Mouse (Mus musculus) left cerebral cortex, adult 2 months (tissue): ENCODE measurements around the gene Reg4. TPM values are rescaled to one million over a fixed set of nuclear protein-coding genes. Genes with fewer than 3 reads are reported as not detected.

Experiments
- DNase-seq, 2 experiments: peaks; one replicate each; pipeline ENCODE4 v3.0.0; 2021 to 2022; ENCODE audit warnings: low spot score in 2 of 2, mixed read lengths in 1 of 2; ENCODE audit errors: extremely low spot score in 1 of 2
- H3K27ac ChIP-seq: fragments of 200-600 bp; 2 replicates; pipeline ENCODE4 v1.8.1; 2022
- H3K4me3 ChIP-seq: fragments of 200-600 bp; 2 replicates; pipeline ENCODE4 v1.8.1; 2022
- CTCF ChIP-seq: fragments of 200-600 bp; IDR thresholded peaks from 2 replicates; pipeline ENCODE4 v1.8.1; 2022; ENCODE audit warnings: antibody characterized with exemption, mild to moderate bottlenecking, moderate library complexity
- intact Hi-C: fragments of 180-260 bp; cut with DNase I; formaldehyde crosslinking; loops from one replicate; pipeline ENCODE4 v1.15.1; 2025
- total RNA-seq, 2 experiments: library from RNA; stranded (reverse); gene quantifications; 2 replicates each; pipeline ENCODE4 v1.2.3; 2021

Gene Reg4
- total RNA-seq, 2 experiments from 2014 or later = not detected

DNA sequence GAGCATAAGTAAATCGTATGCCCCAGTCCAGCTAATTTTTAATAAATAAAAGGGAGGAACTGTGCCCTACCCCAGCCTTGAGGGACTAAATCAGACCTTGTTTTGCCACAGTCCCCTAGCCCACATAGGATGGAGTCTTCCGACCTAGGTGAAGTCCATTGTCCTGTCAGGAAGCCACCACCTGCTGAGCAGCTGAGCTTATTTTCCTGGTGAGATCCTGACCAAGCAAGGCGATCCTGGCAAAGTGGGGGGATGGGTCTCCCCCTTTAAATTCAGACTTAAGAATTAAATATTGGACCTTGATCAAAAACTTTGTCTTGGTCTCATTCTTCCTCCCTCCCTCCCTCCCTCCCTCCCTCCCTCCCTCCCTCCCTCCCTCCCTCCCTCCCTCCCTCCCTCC is 5.7 kb upstream of the Reg4 start:
- TF ChIP-seq CTCF = no peak
- Histone ChIP-seq H3K27ac (no peak overlapping the region), H3K4me3 (no peak overlapping the region)
- DNase-seq = no peak
- intact Hi-C loops = no loop called here

DNA sequence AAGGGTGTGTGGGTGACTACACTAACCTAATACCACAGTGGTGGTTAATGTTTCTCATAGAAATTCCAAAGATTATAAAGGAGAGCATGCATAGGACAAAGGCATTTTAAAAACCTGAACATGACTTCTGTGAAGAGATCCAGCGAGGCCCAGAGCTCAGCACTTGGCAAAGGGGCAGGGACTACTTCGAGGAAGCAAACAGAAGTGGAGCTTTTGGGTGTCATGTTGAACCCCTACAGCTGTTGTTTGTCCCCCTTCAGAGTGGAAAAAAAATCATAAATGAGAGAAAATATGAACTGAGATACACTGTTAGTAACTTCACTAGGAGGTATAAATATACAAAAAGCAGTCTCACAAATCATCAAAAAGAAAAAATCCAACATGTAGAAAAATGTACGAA is 1.3 kb downstream of the Reg4 start:
- no peak for TF ChIP-seq CTCF
- no peak for DNase-seq
- H3K27ac ChIP-seq = no peak overlapping the region
- intact Hi-C loops = loop anchor here (5.0 to 10.0 kb wide), 2 partner anchors 211 to 538 kb away; partner anchors contain the start of gene Notch2
- H3K4me3 ChIP-seq = no peak overlapping the region

DNA sequence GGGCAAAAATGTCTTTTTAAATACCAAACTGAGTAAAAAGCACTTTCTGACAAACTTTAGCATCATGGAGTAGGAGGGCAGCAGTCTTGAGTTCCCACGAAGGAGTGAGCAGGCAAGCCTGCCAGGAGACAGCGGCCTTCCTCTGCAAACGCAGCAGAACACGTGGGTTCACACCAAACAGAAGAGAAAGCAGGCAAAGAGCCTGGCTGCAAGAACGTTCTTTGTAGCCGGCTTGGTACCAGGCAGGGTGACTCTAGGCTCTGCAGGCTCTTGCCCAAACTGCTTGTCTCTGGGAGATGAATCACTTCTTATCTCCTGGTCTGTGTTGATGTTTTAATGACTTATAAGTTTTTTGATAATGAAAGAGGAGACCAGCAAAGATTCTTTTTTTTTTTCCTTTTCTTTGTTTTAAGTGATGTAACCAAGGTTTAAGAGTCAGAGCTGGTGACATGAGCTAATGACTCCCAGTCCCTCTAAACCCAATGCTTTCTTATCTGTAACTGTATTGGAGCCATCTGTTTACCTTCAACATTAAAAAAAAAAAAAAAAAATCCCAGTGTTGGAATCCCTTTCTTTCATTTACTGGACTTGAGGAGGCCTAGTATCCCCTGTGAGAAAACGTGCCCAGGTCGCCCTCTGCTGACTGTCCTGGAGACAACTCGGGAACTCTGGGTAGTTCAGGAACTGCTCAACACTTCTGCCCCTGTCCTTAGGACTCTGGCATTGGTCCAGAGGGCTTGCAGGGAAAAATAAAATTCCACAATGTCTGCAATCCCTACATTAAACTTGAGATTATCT is 2.0 kb downstream of the Reg4 start:
- H3K27ac ChIP-seq = no peak overlapping the region
- TF ChIP-seq CTCF = peak; percentile 72
- DNase-seq = peak; percentile 75 to 77
- H3K4me3 ChIP-seq = no peak overlapping the region
- intact Hi-C loops = loop anchor here (1.0 to 10.0 kb wide), 4 partner anchors 43 to 539 kb away; partner anchors contain the start of gene Notch2

DNA sequence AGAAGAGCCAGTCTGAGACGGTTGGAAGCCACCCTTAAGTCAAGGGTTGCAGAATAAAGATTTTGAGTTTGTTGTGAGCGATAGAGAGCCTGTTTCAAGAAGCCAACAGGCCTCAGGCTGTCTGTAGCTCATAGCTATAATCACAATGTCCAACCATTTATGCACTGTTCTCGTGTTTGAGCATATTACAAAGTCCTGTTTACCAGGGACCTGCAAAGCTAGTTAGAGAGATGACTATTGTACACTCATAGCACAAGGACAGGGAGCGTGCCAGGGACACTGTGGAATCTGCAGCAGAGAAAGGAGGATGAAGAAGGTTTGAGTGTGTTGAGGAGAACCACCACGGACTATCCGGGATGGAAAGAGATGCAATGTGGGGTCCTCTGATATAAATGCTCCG is 3.0 kb downstream of the Reg4 start:
- Histone ChIP-seq H3K27ac (no peak overlapping the region), H3K4me3 (no peak overlapping the region)
- TF ChIP-seq CTCF = no peak
- intact Hi-C loops = loop anchor here (1.0 to 10.0 kb wide), 4 partner anchors 44 to 540 kb away; partner anchors contain the start of gene Notch2
- DNase-seq = no peak

DNA sequence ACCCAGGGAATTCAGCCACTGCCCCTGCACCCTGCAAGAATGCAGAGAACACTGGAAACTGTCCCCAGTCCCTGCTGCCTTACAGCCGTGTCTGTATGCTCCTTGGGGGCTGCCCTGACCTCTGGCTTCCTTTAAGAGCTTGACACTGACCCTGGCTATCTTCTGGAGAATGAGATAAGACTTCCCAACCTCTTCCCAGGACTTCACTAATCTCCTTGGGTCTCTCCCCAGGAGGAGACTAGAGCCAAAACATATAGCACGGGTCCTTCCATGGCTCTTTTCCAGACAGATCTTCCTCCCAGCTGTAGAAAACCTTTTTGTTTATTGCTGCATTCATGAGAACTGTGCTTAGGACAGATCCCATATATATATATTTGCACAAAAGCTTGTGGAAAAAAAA is 3.8 kb downstream of the Reg4 start:
- Histone ChIP-seq H3K27ac (no peak overlapping the region), H3K4me3 (no peak overlapping the region)
- intact Hi-C loops = loop anchor here (10.0 kb wide), 1 partner anchor 541 kb away; no protein-coding TSS in a partner anchor
- TF ChIP-seq CTCF = no peak
- no peak for DNase-seq

DNA sequence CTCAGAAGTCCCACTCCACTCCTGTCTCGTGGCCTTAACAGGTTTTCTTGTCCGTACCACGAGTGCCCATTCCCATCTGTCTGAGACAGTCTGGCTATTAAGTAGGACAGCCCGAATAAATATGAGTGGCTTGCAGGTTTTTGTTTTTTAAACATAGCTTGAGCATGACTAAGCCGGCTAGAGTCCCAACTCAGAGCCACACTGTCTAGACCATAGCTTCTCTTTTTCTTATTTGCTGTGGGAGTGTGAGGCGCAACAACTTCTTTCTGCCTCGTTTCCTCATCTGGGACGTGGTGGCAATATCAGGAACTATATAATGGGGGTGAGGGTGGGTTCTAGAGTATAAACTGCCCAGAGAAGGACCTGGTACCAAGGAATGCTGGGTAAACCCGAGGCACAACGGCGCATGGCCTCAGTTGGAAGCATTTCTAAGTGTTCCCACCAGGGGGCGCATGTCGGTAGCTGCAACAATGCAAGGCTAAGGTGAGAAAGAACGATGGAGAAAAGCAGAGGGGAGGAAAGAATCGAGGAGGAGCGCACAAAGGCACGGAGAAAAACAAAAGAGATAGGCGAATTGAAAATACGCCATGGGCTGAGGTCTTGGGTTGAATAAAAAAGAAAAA is 5.1 kb downstream of the Reg4 start:
- peak; percentile 86 for TF ChIP-seq CTCF
- intact Hi-C loops = loop anchor here (1.0 to 10.0 kb wide), 2 partner anchors 86 to 542 kb away; no protein-coding TSS in a partner anchor
- peak; percentile 72 to 85 for DNase-seq
- H3K27ac ChIP-seq = no peak overlapping the region
- no peak overlapping the region for H3K4me3 ChIP-seq

DNA sequence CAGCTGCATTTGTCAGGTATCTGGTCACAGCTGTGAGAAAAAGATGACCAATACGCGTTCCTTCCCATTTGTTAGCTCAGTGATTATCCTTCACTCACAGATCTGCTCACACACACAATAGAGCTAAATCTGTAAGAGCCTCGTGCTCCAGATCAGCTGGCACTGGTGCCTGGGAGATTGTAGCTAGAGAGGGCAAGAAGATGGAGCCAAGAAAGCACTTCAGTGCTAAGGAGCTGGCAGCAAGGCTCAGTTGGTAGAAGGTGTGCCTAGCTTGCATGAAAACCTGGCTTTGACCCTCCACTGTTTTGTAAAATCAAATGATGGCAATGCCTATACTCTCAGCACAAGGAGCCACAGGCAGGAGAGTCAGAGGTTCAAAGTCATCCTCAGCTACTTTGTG is 5.8 kb downstream of the Reg4 start:
- Histone ChIP-seq H3K27ac (no peak overlapping the region), H3K4me3 (no peak overlapping the region)
- no peak for TF ChIP-seq CTCF
- no peak for DNase-seq
- intact Hi-C loops = loop anchor here (1.0 to 10.0 kb wide), 2 partner anchors 86 to 543 kb away; no protein-coding TSS in a partner anchor

DNA sequence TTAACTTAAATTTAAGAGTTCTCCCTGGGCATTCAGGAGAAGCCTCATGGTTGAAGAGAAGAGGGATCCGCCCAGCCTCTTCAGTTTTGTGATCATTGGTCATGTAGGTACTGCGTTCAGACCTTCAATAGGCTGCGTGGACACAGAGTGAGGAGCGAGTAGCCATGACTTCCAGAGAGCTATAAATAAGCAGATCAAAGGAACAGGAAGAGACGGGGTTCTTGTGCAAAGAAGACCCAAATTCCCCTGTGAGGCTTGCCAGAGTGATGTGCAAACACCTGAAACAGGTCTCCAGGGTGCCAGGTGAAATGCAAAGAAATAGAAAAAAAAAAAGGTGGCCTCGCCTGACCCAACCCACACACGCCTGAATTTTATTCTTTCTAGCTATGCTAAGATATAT is 8.0 kb downstream of the Reg4 start:
- Histone ChIP-seq H3K4me3 (no peak overlapping the region), H3K27ac (no peak overlapping the region)
- TF ChIP-seq CTCF = no peak
- intact Hi-C loops = loop anchor here (10.0 kb wide), 1 partner anchor 545 kb away; no protein-coding TSS in a partner anchor
- no peak for DNase-seq

DNA sequence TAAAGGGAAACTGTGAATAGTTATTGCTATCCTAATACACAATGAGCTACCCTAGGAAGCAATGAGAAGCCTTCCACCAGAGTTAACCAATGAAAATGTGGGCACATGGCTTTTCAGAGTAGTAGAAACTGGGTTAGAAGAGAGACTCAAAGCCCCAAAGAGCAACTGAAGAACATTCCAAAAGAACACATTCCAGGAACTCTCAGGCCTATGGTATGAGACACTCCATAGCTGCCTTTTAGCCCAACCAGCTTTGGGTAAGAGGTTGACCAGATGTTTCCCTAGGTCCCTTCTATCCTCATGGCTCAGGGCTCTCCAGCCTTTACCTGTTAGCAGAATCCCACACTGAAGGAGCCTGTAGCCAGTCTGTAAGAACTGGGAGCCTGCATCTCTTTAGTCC is 11.5 kb downstream of the Reg4 start:
- intact Hi-C loops = no loop called here
- TF ChIP-seq CTCF = no peak
- DNase-seq = no peak
- H3K4me3 ChIP-seq = no peak overlapping the region
- H3K27ac ChIP-seq = no peak overlapping the region

DNA sequence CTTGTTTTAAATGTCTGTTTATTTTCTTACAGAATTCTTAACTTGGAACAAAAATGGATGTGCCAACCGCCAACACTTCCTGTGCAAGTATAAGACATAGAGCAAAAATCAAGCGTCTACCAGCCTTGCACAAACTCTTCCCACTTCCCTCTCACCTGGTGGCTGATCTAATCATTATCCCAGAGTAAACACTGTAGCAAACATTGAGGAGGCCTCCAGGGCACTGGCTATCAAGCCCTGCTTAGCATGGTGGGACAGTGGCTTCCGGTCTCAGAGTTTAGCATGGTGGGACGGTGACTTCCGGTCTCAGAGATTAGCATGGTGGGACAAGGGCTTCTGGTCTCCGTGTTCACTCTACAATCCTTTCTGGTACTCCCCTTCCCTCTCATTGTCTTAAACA is 14.3 kb downstream of the Reg4 start:
- no peak for DNase-seq
- no peak overlapping the region for H3K4me3 ChIP-seq
- intact Hi-C loops = no loop called here
- no peak overlapping the region for H3K27ac ChIP-seq
- TF ChIP-seq CTCF = no peak

DNA sequence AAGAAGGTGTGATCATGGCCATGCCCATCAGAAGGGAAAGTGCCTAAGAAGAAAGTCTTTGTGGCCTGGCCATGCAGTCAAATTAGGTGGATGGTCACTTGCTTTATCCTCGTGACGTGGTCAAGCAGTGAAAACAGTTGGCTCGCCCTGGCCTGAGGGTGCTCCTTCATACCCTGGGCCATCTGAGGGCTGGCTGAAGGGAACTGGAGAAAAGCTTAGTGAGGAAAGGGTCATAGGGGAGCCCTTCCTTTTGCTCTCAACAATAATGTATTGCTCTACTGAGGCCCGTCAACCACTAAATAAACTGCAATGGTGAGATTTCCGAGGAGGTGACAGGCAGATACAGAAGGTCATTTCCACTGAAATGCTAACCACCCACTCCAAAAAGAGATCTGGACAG is 15.3 kb downstream of the Reg4 start:
- DNase-seq = no peak
- Histone ChIP-seq H3K27ac (no peak overlapping the region), H3K4me3 (no peak overlapping the region)
- intact Hi-C loops = no loop called here
- TF ChIP-seq CTCF = no peak

DNA sequence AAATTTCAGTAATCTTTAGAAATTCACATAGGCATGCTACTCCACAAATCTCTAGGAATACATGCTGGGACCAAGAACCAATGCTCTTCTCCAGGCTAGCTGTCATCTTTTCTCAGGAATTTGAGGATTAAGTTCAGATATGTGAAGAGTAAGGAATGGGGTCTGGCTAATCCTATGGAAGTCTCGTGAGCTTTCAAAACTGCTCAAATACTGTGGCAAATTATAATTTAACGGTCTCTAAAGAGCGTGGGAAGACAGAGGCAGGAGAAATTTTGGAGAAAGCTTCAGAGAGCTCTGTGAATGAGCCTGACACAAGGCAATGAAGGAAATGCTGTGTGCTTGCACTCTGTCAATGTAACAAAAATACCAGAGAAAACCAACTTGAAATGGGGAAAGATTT is 16.2 kb downstream of the Reg4 start:
- no peak overlapping the region for H3K4me3 ChIP-seq
- no peak for DNase-seq
- H3K27ac ChIP-seq = no peak overlapping the region
- intact Hi-C loops = no loop called here
- no peak for TF ChIP-seq CTCF
